Mouse (Mus musculus) right cerebral cortex, postnatal 25 days (tissue): Measurements from ENCODE around the gene Spns1.
"Not testable (repeated sequence)": the region's sequence is repeated elsewhere in the genome, so short reads cannot be mapped to it uniquely, and the experiment has no call there.

Source experiments
- DNase-seq: peaks from one replicate; pipeline ENCODE4 v3.0.0; 2022

Gene Spns1

GRCm38 (mm10) chr7:126332691-126333090 lies 44.6 kb downstream of the Spns1 start:
- DNase-seq = no peak

GRCm38 (mm10) chr7:126330693-126331092 lies 46.6 kb downstream of the Spns1 start:
- no peak for DNase-seq

- no peak for DNase-seq
Measured at GRCm38 (mm10) chr7:126329907-126330645, 47.2 kb downstream of the Spns1 start.

- DNase-seq = not testable (repeated sequence)
Measured at GRCm38 (mm10) chr7:126328848-126329247, 48.4 kb downstream of the Spns1 start.

GRCm38 (mm10) chr7:126325576-126326273 lies 51.5 kb downstream of the Spns1 start:
- DNase-seq = not testable (repeated sequence)

- DNase-seq = no peak
Measured at GRCm38 (mm10) chr7:126324791-126325190, 52.5 kb downstream of the Spns1 start.

GRCm38 (mm10) chr7:126323729-126324128 lies 53.5 kb downstream of the Spns1 start:
- peak; percentile 62 for DNase-seq
